Mouse (Mus musculus) ES-E14 (cell line): ENCODE measurements at regions not wholly inside any gene's neighbourhood (a gene's known extent, or its start where the extent isn't known, plus 50 kb on each side); places are given as distances from the start of the nearest gene placed in this dataset.

Source experiments
- DNase-seq: peaks from one replicate; pipeline ENCODE4 v3.0.0-alpha.2; 2013; ENCODE audit warnings: low read depth, low spot score
- H3K27ac ChIP-seq: 2 replicates; pipeline ENCODE4 v1.5.1; 2012; ENCODE audit warnings: low read depth, mild to moderate bottlenecking, low read length, moderate library complexity, mixed read lengths; ENCODE audit not compliant: poor library complexity, insufficient read depth, severe bottlenecking
- H3K36me3 ChIP-seq: 2 replicates; pipeline ENCODE4 v1.6.1; 2012; ENCODE audit warnings: mild to moderate bottlenecking, low read length, moderate library complexity, mixed read lengths; ENCODE audit not compliant: control insufficient read depth, poor library complexity, insufficient read depth, severe bottlenecking
- H3K4me1 ChIP-seq, 2 experiments: fragments of 150-350 bp in 1 of 2; sonication (generic) in 1 of 2; 2 replicates each; pipeline ENCODE4 v1.6.1; 2012; ENCODE audit warnings: low read length in 2 of 2, mild to moderate bottlenecking in 1 of 2, mixed read lengths in 1 of 2; ENCODE audit not compliant: control insufficient read depth in 2 of 2, insufficient read depth in 2 of 2, poor library complexity in 1 of 2
- H3K4me3 ChIP-seq, 2 experiments: fragments of 150-350 bp in 1 of 2; sonication (generic) in 1 of 2; 2 replicates each; pipeline ENCODE4 v1.5.1; 2012; ENCODE audit warnings: low read length in 2 of 2, low read depth in 1 of 2, mild to moderate bottlenecking in 1 of 2, mixed read lengths in 1 of 2; ENCODE audit not compliant: insufficient read depth in 1 of 2, poor library complexity in 1 of 2, severe bottlenecking in 1 of 2
- H3K9ac ChIP-seq: 2 replicates; pipeline ENCODE4 v1.6.1; 2012; ENCODE audit warnings: low read depth, mild to moderate bottlenecking, low read length, mixed read lengths; ENCODE audit not compliant: poor library complexity, insufficient read depth, severe bottlenecking
- H3K9me3 ChIP-seq: fragments of 150-350 bp; sonication (generic); 2 replicates; pipeline ENCODE4 v1.6.1; 2012; ENCODE audit warnings: low read depth, mild to moderate bottlenecking, low read length; ENCODE audit not compliant: control insufficient read depth, insufficient read depth
- CHD2 ChIP-seq: IDR thresholded peaks from 2 replicates; pipeline ENCODE4 v1.6.1; 2014; ENCODE audit warnings: mild to moderate bottlenecking, low read depth, low read length, inconsistent platforms
- HCFC1 ChIP-seq: IDR thresholded peaks from 2 replicates; pipeline ENCODE4 v1.6.1; 2012; ENCODE audit warnings: low read length, inconsistent platforms, borderline replicate concordance; ENCODE audit not compliant: insufficient read depth
- MAFK ChIP-seq: IDR thresholded peaks from 2 replicates; pipeline ENCODE4 v1.6.1; 2014; ENCODE audit warnings: mild to moderate bottlenecking, low read depth, low read length, inconsistent platforms; ENCODE audit not compliant: insufficient read depth
- ZC3H11A ChIP-seq: IDR thresholded peaks from 2 replicates; pipeline ENCODE4 v1.6.1; 2012; ENCODE audit warnings: low read depth, mild to moderate bottlenecking, inconsistent platforms, low read length, borderline replicate concordance
- ZNF384 ChIP-seq: IDR thresholded peaks from 2 replicates; pipeline ENCODE4 v1.6.1; 2012; ENCODE audit warnings: low read depth, low read length, inconsistent platforms
- in situ Hi-C, 2 experiments: fragments of 600-800 bp; cut with MboI; formaldehyde crosslinking; loops; one replicate each; pipeline ENCODE4 v1.15.1; 2025; ENCODE audit warnings: low sequenced_read_pairs in 2 of 2, inconsistent platforms in 1 of 2; ENCODE audit not compliant: unreplicated experiment in 2 of 2

DNA sequence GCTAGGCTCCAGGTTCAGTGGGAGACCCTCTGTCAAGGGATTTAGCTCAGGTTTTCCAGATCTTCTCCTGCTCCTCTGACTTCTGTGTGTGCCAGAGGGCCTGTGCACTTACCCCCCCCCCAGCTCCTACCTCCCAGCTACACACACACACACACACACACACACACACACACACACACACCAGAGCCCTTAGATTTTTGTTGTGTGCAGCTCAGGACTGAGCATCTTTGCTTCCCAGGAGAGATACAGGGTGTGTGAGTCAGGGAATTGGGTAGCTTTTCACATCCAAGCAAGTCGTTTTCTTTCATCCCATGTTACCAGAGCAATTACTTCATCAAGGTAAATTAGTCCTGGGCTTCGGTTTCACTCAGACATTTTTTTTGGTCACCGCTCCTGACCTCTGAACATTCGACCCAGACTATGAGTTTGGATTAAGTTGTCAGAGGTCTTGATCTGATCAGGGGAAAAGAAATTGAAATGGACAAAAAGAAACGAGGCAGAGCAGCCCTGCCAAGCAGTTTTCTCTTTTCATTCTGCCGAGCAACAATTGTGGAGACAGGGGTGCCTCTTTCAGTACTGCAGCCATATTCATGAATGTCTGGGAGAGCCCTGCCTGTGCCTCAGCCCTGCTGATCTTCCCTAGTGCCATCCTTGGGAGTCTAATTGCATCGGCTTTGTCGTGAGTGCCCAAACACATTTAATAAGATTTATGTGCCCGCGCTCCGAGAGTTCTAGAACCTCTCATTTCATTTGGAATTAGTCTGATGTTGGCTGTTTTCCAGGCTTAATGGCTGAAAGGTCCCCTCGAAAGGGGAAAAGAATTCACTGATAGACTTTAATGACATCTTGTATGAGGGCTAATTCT lies 241.3 kb downstream of the 1500009L16Rik start:
- H3K27ac ChIP-seq = no peak overlapping the region
- in situ Hi-C loops = no loop called here
- no peaks in the 10 kb centered on the region for H3K36me3 ChIP-seq
- H3K9ac ChIP-seq = no peak overlapping the region
- no peak for TF ChIP-seq HCFC1
- TF ChIP-seq ZNF384 = no peak
- no peak for TF ChIP-seq MAFK
- no peak for TF ChIP-seq ZC3H11A
- no peak for TF ChIP-seq CHD2
- H3K4me3 ChIP-seq = no peak overlapping the region
- H3K9me3 ChIP-seq = no peaks in the 10 kb centered on the region
- no peaks in the 10 kb centered on the region for H3K4me1 ChIP-seq
- DNase-seq = no peak

DNA sequence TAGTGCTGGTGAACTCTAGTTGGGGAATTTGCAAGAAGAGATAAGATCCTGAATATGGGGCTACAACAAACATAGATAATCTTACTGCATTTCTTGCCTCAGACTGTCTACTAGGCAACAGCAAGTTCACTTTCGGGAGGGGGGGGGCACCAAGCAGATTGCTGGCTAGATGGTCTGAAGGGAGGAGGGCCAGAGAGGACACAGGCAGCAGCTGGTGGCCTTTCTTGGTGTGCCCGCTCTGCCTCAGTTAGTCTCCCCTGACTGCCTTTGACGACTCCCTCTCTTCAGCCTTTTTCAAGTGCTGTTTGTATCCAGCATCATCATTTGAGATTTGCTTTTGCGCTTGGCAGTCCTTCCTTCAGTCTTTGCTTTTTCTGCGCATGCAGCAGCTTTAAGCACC lies 242.2 kb downstream of the 1500009L16Rik start:
- TF ChIP-seq ZC3H11A (no peak), MAFK (no peak), ZNF384 (no peak), CHD2 (no peak), HCFC1 (no peak)
- Histone ChIP-seq H3K4me1 (no peaks in the 10 kb centered on the region), H3K27ac (no peak overlapping the region), H3K9ac (no peak overlapping the region), H3K4me3 (no peak overlapping the region), H3K36me3 (no peaks in the 10 kb centered on the region), H3K9me3 (no peaks in the 10 kb centered on the region)
- no peak for DNase-seq
- in situ Hi-C loops = no loop called here

DNA sequence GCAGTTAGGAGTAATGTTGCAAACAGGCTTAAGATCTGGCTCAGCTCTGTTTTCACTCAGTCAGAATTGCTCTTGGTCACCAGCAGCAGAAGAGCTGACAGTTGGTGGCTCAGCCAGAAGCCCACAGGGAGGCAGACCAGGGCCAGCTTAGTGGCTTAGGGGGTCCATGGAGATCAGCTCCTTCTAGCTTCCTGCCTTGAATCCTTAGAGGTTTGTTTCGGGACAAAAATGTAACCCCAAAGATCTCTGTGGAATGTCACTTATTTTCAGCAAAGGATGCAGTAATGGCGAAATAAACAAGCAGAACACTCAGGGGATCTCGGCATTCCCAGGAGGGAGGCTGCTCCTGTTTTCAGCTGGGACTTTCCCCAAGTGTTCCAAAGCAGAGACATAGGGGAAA lies 247.8 kb downstream of the 1500009L16Rik start:
- no peaks in the 10 kb centered on the region for H3K4me1 ChIP-seq
- no peak overlapping the region for H3K4me3 ChIP-seq
- no peak for TF ChIP-seq MAFK
- TF ChIP-seq ZC3H11A = no peak
- no peak for TF ChIP-seq ZNF384
- no peak for TF ChIP-seq HCFC1
- no peak for TF ChIP-seq CHD2
- in situ Hi-C loops = no loop called here
- no peak overlapping the region for H3K9ac ChIP-seq
- no peak overlapping the region for H3K27ac ChIP-seq
- H3K36me3 ChIP-seq = no peaks in the 10 kb centered on the region
- DNase-seq = no peak
- no peaks in the 10 kb centered on the region for H3K9me3 ChIP-seq

DNA sequence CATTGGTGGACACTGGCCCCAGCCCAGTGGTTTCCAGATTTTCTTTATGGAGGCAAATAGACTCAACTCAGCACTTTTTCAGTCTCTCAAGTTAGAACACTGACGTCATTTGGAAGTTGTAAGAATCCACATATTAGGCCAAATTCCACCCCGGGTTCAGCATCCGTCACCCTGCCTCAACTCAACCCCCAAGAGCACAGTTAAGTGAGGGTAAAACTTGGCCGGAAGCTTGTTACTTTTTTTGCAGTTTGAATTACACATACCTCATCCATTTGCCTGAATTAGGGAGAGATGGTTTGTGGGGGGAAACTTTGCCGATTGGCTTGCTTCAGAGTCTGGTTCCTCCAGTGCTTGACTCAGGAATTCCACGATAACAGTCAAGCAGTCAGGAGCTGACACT lies 251.9 kb downstream of the 1500009L16Rik start:
- TF ChIP-seq ZNF384 = no peak
- TF ChIP-seq HCFC1 = no peak
- no peak for TF ChIP-seq ZC3H11A
- TF ChIP-seq CHD2 = no peak
- no peak for TF ChIP-seq MAFK
- H3K9ac ChIP-seq = no peak overlapping the region
- in situ Hi-C loops = no loop called here
- no peaks in the 10 kb centered on the region for H3K4me1 ChIP-seq
- no peaks in the 10 kb centered on the region for H3K36me3 ChIP-seq
- DNase-seq = no peak
- no peak overlapping the region for H3K27ac ChIP-seq
- H3K9me3 ChIP-seq = no peaks in the 10 kb centered on the region
- no peak overlapping the region for H3K4me3 ChIP-seq

DNA sequence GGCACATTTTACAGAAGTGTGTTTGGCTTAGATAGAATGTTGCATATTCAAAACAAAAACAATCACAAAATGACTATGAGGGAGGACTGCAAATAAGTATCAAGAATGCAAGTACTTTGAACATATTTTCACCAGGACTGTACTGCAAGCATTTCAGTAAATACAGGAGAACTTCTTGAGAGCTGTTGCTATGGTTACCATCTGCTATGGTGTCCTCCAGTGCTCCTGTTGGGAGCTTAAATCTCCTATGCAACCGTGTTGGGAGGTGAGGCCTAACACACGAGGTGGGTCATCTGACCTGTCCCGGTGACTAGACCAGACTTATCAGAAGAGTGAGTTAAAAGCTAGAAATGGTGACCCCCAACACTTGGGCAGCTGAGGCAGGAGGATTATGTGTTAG lies 253.9 kb downstream of the 1500009L16Rik start:
- no peak overlapping the region for H3K4me3 ChIP-seq
- no peak overlapping the region for H3K27ac ChIP-seq
- DNase-seq = no peak
- no peaks in the 10 kb centered on the region for H3K9me3 ChIP-seq
- H3K36me3 ChIP-seq = no peaks in the 10 kb centered on the region
- H3K4me1 ChIP-seq = no peaks in the 10 kb centered on the region
- TF ChIP-seq ZNF384 (no peak), MAFK (no peak), ZC3H11A (no peak), CHD2 (no peak), HCFC1 (no peak)
- in situ Hi-C loops = no loop called here
- no peak overlapping the region for H3K9ac ChIP-seq
